Mouse (Mus musculus) MEL (cell line): Measurements from ENCODE around the gene Fbxo6. TPM values are rescaled to one million over a fixed set of nuclear protein-coding genes. Genes with fewer than 3 reads are reported as not detected.

ENCODE experiments used
- DNase-seq: peaks from one replicate; pipeline ENCODE4 v3.0.0; 2011; ENCODE audit warnings: low read depth, low spot score
- H3K27ac ChIP-seq: 2 replicates; pipeline ENCODE4 v1.5.1; 2012; ENCODE audit warnings: low read depth, mild to moderate bottlenecking, control low read depth, low read length, moderate library complexity; ENCODE audit not compliant: control insufficient read depth
- H3K27me3 ChIP-seq, 2 experiments: fragments of 150-350 bp in 1 of 2; sonication (generic) in 1 of 2; 2 replicates each; pipeline ENCODE4 v1.6.1; 2012; ENCODE audit warnings: low read length in 2 of 2, mild to moderate bottlenecking in 2 of 2, improper control_type of control experiment in 1 of 2, moderate library complexity in 1 of 2; ENCODE audit not compliant: insufficient read depth in 2 of 2, control insufficient read depth in 1 of 2
- H3K36me3 ChIP-seq, 2 experiments: 2 replicates each; pipeline ENCODE4 v1.6.1; 2012 to 2014; ENCODE audit warnings: low read length in 2 of 2, improper control_type of control experiment in 1 of 2, inconsistent platforms in 1 of 2, mild to moderate bottlenecking in 1 of 2; ENCODE audit not compliant: insufficient read depth in 2 of 2, control insufficient read depth in 1 of 2
- H3K4me1 ChIP-seq, 2 experiments: fragments of 150-350 bp in 1 of 2; sonication (generic) in 1 of 2; 2 replicates each; pipeline ENCODE4 v1.6.1; 2012; ENCODE audit warnings: low read length in 2 of 2, improper control_type of control experiment in 1 of 2, mild to moderate bottlenecking in 1 of 2; ENCODE audit not compliant: insufficient read depth in 2 of 2, control insufficient read depth in 1 of 2
- H3K4me3 ChIP-seq, 2 experiments: fragments of 150-350 bp in 1 of 2; sonication (generic) in 1 of 2; 2 replicates each; pipeline ENCODE4 v1.5.1; 2012; ENCODE audit warnings: low read depth in 2 of 2, low read length in 2 of 2, mild to moderate bottlenecking in 2 of 2, moderate library complexity in 2 of 2, control low read depth in 1 of 2, improper control_type of control experiment in 1 of 2; ENCODE audit not compliant: control insufficient read depth in 1 of 2, insufficient read depth in 1 of 2
- H3K79me2 ChIP-seq: 2 replicates; pipeline ENCODE4 v1.6.1; 2012; ENCODE audit warnings: mild to moderate bottlenecking, low read length, moderate library complexity; ENCODE audit not compliant: control insufficient read depth, poor library complexity, insufficient read depth
- H3K9ac ChIP-seq: 2 replicates; pipeline ENCODE4 v1.6.1; 2012; ENCODE audit warnings: low read depth, mild to moderate bottlenecking, control low read depth, low read length, moderate library complexity; ENCODE audit not compliant: control insufficient read depth, poor library complexity, severe bottlenecking
- H3K9me3 ChIP-seq: fragments of 150-350 bp; sonication (generic); replicated peaks from 2 replicates; pipeline ENCODE4 v1.6.1; 2012; ENCODE audit warnings: mild to moderate bottlenecking, low read length, improper control_type of control experiment, moderate library complexity; ENCODE audit not compliant: insufficient read depth
- CHD2 ChIP-seq: IDR thresholded peaks from 2 replicates; pipeline ENCODE4 v1.6.1; 2011; ENCODE audit warnings: low read length, improper control_type of control experiment
- CTCF ChIP-seq, 3 experiments: IDR thresholded peaks in 2 of 3; conservative IDR thresholded peaks in 1 of 3; 2 replicates each; pipeline ENCODE4 v1.5.1; 2011 to 2012; ENCODE audit warnings: low read length in 3 of 3, low read depth in 2 of 3, mild to moderate bottlenecking in 2 of 3, improper control_type of control experiment in 1 of 3, inconsistent platforms in 1 of 3, mixed read lengths in 1 of 3, moderate library complexity in 1 of 3; ENCODE audit not compliant: control insufficient read depth in 1 of 3, insufficient read depth in 1 of 3, poor library complexity in 1 of 3, severe bottlenecking in 1 of 3
- ELF1 ChIP-seq: IDR thresholded peaks from 2 replicates; pipeline ENCODE4 v1.6.1; 2014; ENCODE audit warnings: low read depth, mild to moderate bottlenecking, inconsistent platforms, low read length, improper control_type of control experiment, moderate library complexity
- ETS1 ChIP-seq: IDR thresholded peaks from 2 replicates; pipeline ENCODE4 v1.6.1; 2012; ENCODE audit warnings: low read depth, mild to moderate bottlenecking, inconsistent platforms, low read length, improper control_type of control experiment, moderate library complexity
- HCFC1 ChIP-seq: IDR thresholded peaks from 2 replicates; pipeline ENCODE4 v1.6.1; 2012; ENCODE audit warnings: low read depth, mild to moderate bottlenecking, inconsistent platforms, low read length, improper control_type of control experiment, moderate library complexity
- MAFK ChIP-seq: IDR thresholded peaks from 2 replicates; pipeline ENCODE4 v1.6.1; 2011; ENCODE audit warnings: low read depth, mild to moderate bottlenecking, low read length, improper control_type of control experiment, borderline replicate concordance
- MAX ChIP-seq: IDR thresholded peaks from 2 replicates; pipeline ENCODE4 v1.6.1; 2011; ENCODE audit warnings: low read length, improper control_type of control experiment
- MAZ ChIP-seq: IDR thresholded peaks from 2 replicates; pipeline ENCODE4 v1.6.1; 2012; ENCODE audit warnings: low read depth, mild to moderate bottlenecking, inconsistent platforms, low read length, improper control_type of control experiment
- MEF2A ChIP-seq: IDR thresholded peaks from 2 replicates; pipeline ENCODE4 v1.6.1; 2014; ENCODE audit warnings: low read depth, mild to moderate bottlenecking, inconsistent platforms, low read length, improper control_type of control experiment; ENCODE audit not compliant: poor library complexity, insufficient replicate concordance, severe bottlenecking; ENCODE audit errors: extremely low read depth
- MXI1 ChIP-seq: IDR thresholded peaks from 2 replicates; pipeline ENCODE4 v1.6.1; 2011; ENCODE audit warnings: mild to moderate bottlenecking, low read depth, low read length, improper control_type of control experiment
- MYC ChIP-seq: IDR thresholded peaks from 2 replicates; pipeline ENCODE4 v1.6.1; 2011; ENCODE audit warnings: low read depth, mild to moderate bottlenecking, low read length, improper control_type of control experiment, moderate library complexity
- NELFE ChIP-seq: IDR thresholded peaks from 2 replicates; pipeline ENCODE4 v1.6.1; 2011; ENCODE audit warnings: low read depth, low read length, improper control_type of control experiment
- POLR2A ChIP-seq, 2 experiments: IDR thresholded peaks; 2 replicates each; pipeline ENCODE4 v1.6.1; 2011 to 2012; ENCODE audit warnings: low read length in 2 of 2, mild to moderate bottlenecking in 2 of 2, control low read depth in 1 of 2, improper control_type of control experiment in 1 of 2, low read depth in 1 of 2, moderate library complexity in 1 of 2; ENCODE audit not compliant: control insufficient read depth in 1 of 2, insufficient read depth in 1 of 2, poor library complexity in 1 of 2
- POLR2AphosphoS2 ChIP-seq: IDR thresholded peaks from 2 replicates; pipeline ENCODE4 v1.6.1; 2011; ENCODE audit warnings: low read length, improper control_type of control experiment
- RAD21 ChIP-seq: IDR thresholded peaks from 2 replicates; pipeline ENCODE4 v1.6.1; 2011; ENCODE audit warnings: mild to moderate bottlenecking, low read depth, low read length, improper control_type of control experiment
- SIN3A ChIP-seq: IDR thresholded peaks from 2 replicates; pipeline ENCODE4 v1.6.1; 2012; ENCODE audit warnings: low read length, improper control_type of control experiment, inconsistent platforms
- SMC3 ChIP-seq: IDR thresholded peaks from 2 replicates; pipeline ENCODE4 v1.6.1; 2011; ENCODE audit warnings: low read depth, low read length, improper control_type of control experiment
- TBP ChIP-seq: IDR thresholded peaks from 2 replicates; pipeline ENCODE4 v1.8.0; 2011; ENCODE audit warnings: low read depth, low read length, improper control_type of control experiment
- UBTF ChIP-seq: IDR thresholded peaks from 2 replicates; pipeline ENCODE4 v1.6.1; 2012; ENCODE audit warnings: low read depth, mild to moderate bottlenecking, inconsistent platforms, low read length, improper control_type of control experiment, moderate library complexity, borderline replicate concordance; ENCODE audit not compliant: insufficient read depth
- USF1 ChIP-seq: IDR thresholded peaks from 2 replicates; pipeline ENCODE4 v1.6.1; 2014; ENCODE audit warnings: low read depth, mild to moderate bottlenecking, inconsistent platforms, low read length, improper control_type of control experiment, moderate library complexity
- USF2 ChIP-seq, 2 experiments: IDR thresholded peaks; 2 replicates each; pipeline ENCODE4 v1.6.1; 2011 to 2012; ENCODE audit warnings: improper control_type of control experiment in 2 of 2, low read length in 2 of 2, borderline replicate concordance in 1 of 2, inconsistent platforms in 1 of 2, low read depth in 1 of 2, mild to moderate bottlenecking in 1 of 2; ENCODE audit not compliant: insufficient read depth in 1 of 2
- ZC3H11A ChIP-seq: IDR thresholded peaks from 2 replicates; pipeline ENCODE4 v1.6.1; 2012; ENCODE audit warnings: low read depth, mild to moderate bottlenecking, inconsistent platforms, low read length, improper control_type of control experiment
- polyA plus RNA-seq, 2 experiments: library from polyadenylated mRNA; stranded (reverse) in 1 of 2; unstranded in 1 of 2; fragments of >175 nt in 1 of 2; fragments of >200 nt in 1 of 2; gene quantifications; 2 replicates each; pipeline versions ENCODE4 v1.2.1 to v1.2.4; 2012; ENCODE audit warnings: low replicate concordance in 2 of 2, low read depth in 1 of 2; ENCODE audit not compliant: insufficient read length in 2 of 2, insufficient read depth in 1 of 2, missing spikeins in 1 of 2
- total RNA-seq: library from RNA; depleted of rRNA; stranded (reverse); fragments of 300-350 nt; gene quantifications from 2 replicates; pipeline ENCODE4 v1.2.3, GENCODE M21; 2012; rRNA removed

Gene Fbxo6
- 35.1 and 37.3 TPM in 2 replicates for total RNA-seq
- 10 to 100 TPM in 1 of 2 experiments, not detected in 1; 62.6 TPM for polyA plus RNA-seq

DNA sequence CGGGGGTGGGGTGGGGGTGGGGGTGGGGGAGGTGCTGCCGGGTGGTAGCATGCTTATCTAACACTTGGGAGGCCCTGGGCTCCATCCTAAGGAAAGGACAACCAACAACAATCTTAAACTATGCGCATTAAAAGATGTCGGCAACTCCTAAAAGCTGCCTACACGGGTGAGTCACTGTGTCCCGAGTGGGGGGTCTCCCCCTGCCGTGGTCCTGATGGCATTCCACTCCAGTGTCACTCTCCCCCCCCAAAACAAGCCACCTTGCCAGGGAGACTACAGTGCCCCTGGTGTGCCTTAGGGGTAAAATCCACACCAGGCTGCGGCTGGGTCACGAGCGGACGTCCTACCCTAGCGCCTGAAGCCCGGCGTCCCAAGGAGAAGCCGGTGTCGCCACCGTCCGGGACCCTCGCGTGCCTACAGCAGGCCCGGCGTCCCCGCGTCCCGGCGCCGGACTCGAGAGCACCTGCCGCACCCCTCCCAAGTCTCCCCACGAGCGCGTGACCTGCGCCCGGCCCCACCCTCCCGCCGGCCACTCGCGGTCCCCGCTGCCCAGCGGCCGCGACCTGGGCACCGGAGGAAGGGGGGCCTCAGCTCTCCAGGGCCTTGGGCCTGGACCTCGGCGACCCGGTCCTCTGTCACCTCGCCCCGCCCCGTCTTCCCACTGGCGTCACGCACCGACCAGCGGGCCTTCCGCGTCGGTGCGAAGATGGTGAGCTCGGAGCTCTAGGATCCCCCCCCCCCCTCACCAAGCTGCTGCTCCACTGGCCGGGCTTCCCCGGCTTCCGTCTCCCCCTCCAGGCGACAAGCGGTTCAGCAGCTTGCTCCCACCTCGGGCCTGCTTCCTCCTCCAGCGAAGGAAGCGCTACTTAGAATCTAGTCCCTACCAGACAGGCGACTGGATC is at the start of gene Fbxo6:
Fbxo6 (minus strand) TSS at position 874 of the 902 bp plus-strand sequence.
- H3K27me3 ChIP-seq: no peaks in the 10 kb centered on the region
- peak within 1 kb of the TSS; percentile 79 to 85 for H3K4me3 ChIP-seq
- H3K4me1 ChIP-seq: peaks cover 0 to 5% of the 10 kb centered on the region in 2 experiments; a peak in 1 of 4 replicates
- H3K27ac ChIP-seq: peak within 1 kb of the TSS; percentile 85
- TF ChIP-seq MAX: no peak; the same call in 1 of the 2 replicates
- TF ChIP-seq HCFC1: peak; percentile 65
- no peak for TF ChIP-seq ZC3H11A
- peak; percentile 21 for TF ChIP-seq RAD21
- no peak for TF ChIP-seq POLR2AphosphoS2
- TF ChIP-seq CTCF (IDR thresholded peaks at IDR 0.05 in 2 of 3, conservative IDR thresholded peaks at IDR 0.05 in 1 of 3; ENCODE audit: control insufficient read depth in 1 of 3, insufficient read depth in 1 of 3, low read depth in 2 of 3, low read length in 3 of 3, poor library complexity in 1 of 3, severe bottlenecking in 1 of 3): peak; percentile 29 to 59 (median 55); a peak in 5 of 6 replicates
- no peak for TF ChIP-seq MEF2A
- no peak for TF ChIP-seq USF2 (IDR thresholded peaks at IDR 0.05; ENCODE audit: borderline replicate concordance in 1 of 2, insufficient read depth in 1 of 2, low read depth in 1 of 2, low read length in 2 of 2)
- peak; percentile 40 for TF ChIP-seq SMC3
- peak; percentile 65; the same call in 1 of the 2 replicates for TF ChIP-seq ELF1
- peak; percentile 41 to 47; a peak in 2 of 4 replicates for TF ChIP-seq POLR2A (IDR thresholded peaks at IDR 0.05; ENCODE audit: control insufficient read depth in 1 of 2, insufficient read depth in 1 of 2, low read depth in 1 of 2, low read length in 2 of 2, poor library complexity in 1 of 2)
- no peak for TF ChIP-seq TBP
- TF ChIP-seq UBTF: 0 out of 2 replicates have a peak, but pooled peaks have one; percentile 22
- peak; percentile 33; the same call in 1 of the 2 replicates for TF ChIP-seq ETS1
- peak; percentile 73; the same call in 1 of the 2 replicates for TF ChIP-seq MAZ
- 0 out of 2 replicates have a peak, but pooled peaks have one; percentile 16 for TF ChIP-seq USF1
- peak; percentile 41; the same call in 1 of the 2 replicates for TF ChIP-seq NELFE
- TF ChIP-seq MYC: no peak
- TF ChIP-seq CHD2: no peak
- no peak for TF ChIP-seq MAFK
- TF ChIP-seq MXI1: no peak
- peak; percentile 30 for TF ChIP-seq SIN3A
- H3K79me2 ChIP-seq: no peaks in the 10 kb centered on the region; the same call in 1 of the 2 replicates
- no peaks in the 10 kb centered on the region; a peak in 1 of 4 replicates for H3K36me3 ChIP-seq
- peak within 1 kb of the TSS; percentile 85 for H3K9ac ChIP-seq
- DNase-seq: peak; percentile 96
- no peaks in the 10 kb centered on the region for H3K9me3 ChIP-seq
